Mouse (Mus musculus) olfactory bulb, adult 2 months (tissue): ENCODE measurements around the gene Osbpl2.

Experiments
- CTCF ChIP-seq: fragments of 200-500 bp; IDR thresholded peaks from 2 replicates; pipeline ENCODE4 v1.5.1; 2012; ENCODE audit warnings: low read depth, mild to moderate bottlenecking, low read length, moderate library complexity; ENCODE audit not compliant: insufficient read depth
- POLR2A ChIP-seq: fragments of 200-500 bp; IDR thresholded peaks from 2 replicates; pipeline ENCODE4 v1.6.1; 2012; ENCODE audit warnings: mild to moderate bottlenecking, low read depth, low read length, moderate library complexity; ENCODE audit not compliant: insufficient read depth

GRCm38 (mm10) chr2:180116741-180117484 lies 2.2 kb upstream of the Osbpl2 start:
- TF ChIP-seq CTCF (no peak), POLR2A (no peak)
